In the genomic region with DNA sequence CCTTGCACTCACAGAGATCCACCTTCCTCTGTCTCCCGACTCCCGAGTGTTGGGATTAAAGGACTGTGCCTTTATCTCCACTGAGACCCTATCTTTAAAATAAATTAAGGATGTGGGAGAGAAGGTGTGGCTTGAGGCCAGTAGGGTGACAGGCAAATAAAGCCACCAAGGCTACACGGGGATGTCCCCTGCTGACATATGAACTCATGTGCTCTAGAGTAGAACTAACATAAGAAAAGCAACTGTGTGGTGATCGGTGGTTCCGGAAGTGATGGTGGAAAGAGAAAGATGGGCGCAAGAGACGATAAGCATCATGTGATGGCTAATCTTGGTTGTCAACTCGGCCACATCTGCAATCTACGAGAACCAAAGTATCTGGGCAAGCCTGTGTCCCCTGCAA, we compare ENCODE assay signal across 9 mouse cellular contexts. TPM values are rescaled to one million over a fixed set of nuclear protein-coding genes. Genes with fewer than 3 reads are reported as not detected.
DNase-seq lines count a peak whose midpoint lies in the region; ATAC-seq and TF ChIP-seq lines count a peak whose summit lies in the region.
"Had no signal": no experiment of that assay in that cellular context is flagged by ENCODE, and none has a peak within 500 bp of the region (broad histone marks: within the 10 kb centered on the region; RNA-seq: fewer than 3 reads in every experiment).

No protein-coding gene starts in this region.

- peaks cover 31% of the 10 kb centered on the region; the same call in 1 of the 2 replicates for H3K36me3 ChIP-seq in kidney, postnatal 0 days (ENCODE audit: insufficient read depth, low read length)
- peaks cover 21% of the 10 kb centered on the region for H3K36me3 ChIP-seq in erythroblast, embryonic 14.5 days (ENCODE audit: control insufficient read depth)
- H3K36me3 ChIP-seq in limb, embryonic 10.5 days, result peaks cover 56% of the 10 kb centered on the region
- H3K36me3 ChIP-seq in neural tube, embryonic 14.5 days (ENCODE audit: control insufficient read depth, insufficient read depth, low read length), result no peaks in the 10 kb centered on the region; the same call in 1 of the 2 replicates

- 75% methylated on average over 9 of the region's 9 CpGs for WGBS in kidney, postnatal 0 days
- 78% methylated on average over 9 of the region's 9 CpGs for WGBS in limb, embryonic 10.5 days
- WGBS in neural tube, embryonic 14.5 days, result 78% methylated on average over 9 of the region's 9 CpGs

- H3K9ac ChIP-seq in kidney, postnatal 0 days (ENCODE audit: low read depth, low read length), result 0 out of 2 replicates have a peak overlapping the region, but pooled peaks have one; percentile 50
- no peak overlapping the region for H3K9ac ChIP-seq in neural tube, embryonic 14.5 days (replicated peaks; ENCODE audit: low read depth, low read length)

- 0 out of 2 replicates have a peak, but pooled peaks cover 3% of the 10 kb centered on the region for H3K4me1 ChIP-seq in kidney, postnatal 0 days (replicated peaks; ENCODE audit: insufficient read depth, low read length)
- peaks cover 11% of the 10 kb centered on the region for H3K4me1 ChIP-seq in erythroblast, embryonic 14.5 days (ENCODE audit: control insufficient read depth)
- peaks cover 10% of the 10 kb centered on the region for H3K4me1 ChIP-seq in limb, embryonic 10.5 days
- peaks cover 3% of the 10 kb centered on the region; the same call in 1 of the 2 replicates for H3K4me1 ChIP-seq in neural tube, embryonic 14.5 days (ENCODE audit: control insufficient read depth, insufficient read depth, low read length)

- no peak for ATAC-seq in kidney, postnatal 0 days (replicated peaks; ENCODE audit: low FRiP score, low read depth)
- no peak for ATAC-seq in neural tube, embryonic 14.5 days (ENCODE audit: low read depth)

- H3K9me3 ChIP-seq in kidney, postnatal 0 days (replicated peaks; ENCODE audit: low read length), result no peaks in the 10 kb centered on the region
- no peaks in the 10 kb centered on the region for H3K9me3 ChIP-seq in erythroblast, embryonic 14.5 days (ENCODE audit: control insufficient read depth, low read length)
- H3K9me3 ChIP-seq in limb, embryonic 10.5 days (replicated peaks), result no peaks in the 10 kb centered on the region
- H3K9me3 ChIP-seq in neural tube, embryonic 14.5 days (ENCODE audit: control insufficient read depth, low read length), result no peaks in the 10 kb centered on the region

- no peaks in the 10 kb centered on the region for H3K27me3 ChIP-seq in kidney, postnatal 0 days (ENCODE audit: insufficient read depth, low read length)
- no peaks in the 10 kb centered on the region for H3K27me3 ChIP-seq in erythroblast, embryonic 14.5 days (ENCODE audit: control insufficient read depth)
- no peaks in the 10 kb centered on the region for H3K27me3 ChIP-seq in limb, embryonic 10.5 days (ENCODE audit: low read depth, poor library complexity, severe bottlenecking)
- H3K27me3 ChIP-seq in neural tube, embryonic 14.5 days (ENCODE audit: control insufficient read depth, insufficient read depth, low read length), result no peaks in the 10 kb centered on the region
- H3K27me3 ChIP-seq: Patski had no signal

- no peak for TF ChIP-seq CTCF in kidney, postnatal 0 days (IDR thresholded peaks at IDR 0.05; ENCODE audit: low read depth)

- no peak overlapping the region for H3K27ac ChIP-seq in kidney, postnatal 0 days
- no peak overlapping the region for H3K27ac ChIP-seq in limb, embryonic 10.5 days
- peak overlapping the region; percentile 57; the same call in 1 of the 2 replicates for H3K27ac ChIP-seq in neural tube, embryonic 14.5 days (ENCODE audit: low read depth, low read length)

- H3K4me3 ChIP-seq in kidney, postnatal 0 days (replicated peaks; ENCODE audit: low read depth, low read length), result no peak overlapping the region
- H3K4me3 ChIP-seq in erythroblast, embryonic 14.5 days (replicated peaks), result peak overlapping the region; percentile 69
- H3K4me3 ChIP-seq in limb, embryonic 10.5 days, result peak overlapping the region; percentile 56; the same call in 1 of the 2 replicates
- H3K4me3 ChIP-seq in neural tube, embryonic 14.5 days (ENCODE audit: low read depth, low read length), result no peak overlapping the region

- no peak for DNase-seq in kidney, postnatal 0 days (ENCODE audit: low spot score)
- DNase-seq in kidney, adult 11 months, result no peak
- DNase-seq in limb, embryonic 10.5 days (ENCODE audit: low spot score), result no peak
- no peak for DNase-seq in kidney, postnatal 25 days
- no peak for DNase-seq in cerebellum, adult 11 months
- no peak for DNase-seq in urinary bladder, adult 2 months (ENCODE audit: low spot score)

- H3K4me2 ChIP-seq in kidney, postnatal 0 days (ENCODE audit: low read length), result peak overlapping the region; percentile 61; the same call in 1 of the 2 replicates
- H3K4me2 ChIP-seq in neural tube, embryonic 14.5 days (ENCODE audit: low read depth, low read length), result peak overlapping the region; percentile 59

RNA-seq across cellular contexts. Expression of a gene that starts 21.4 kb away (rescaled TPM):
- 64.5 and 70.3 TPM in 2 replicates for polyA plus RNA-seq in kidney, postnatal 0 days (2015; fragmentation: Nextera tagmentation; extraction: Ambion mirVana)
- polyA plus RNA-seq in erythroblast, embryonic 14.5 days (2012), result 0.04 and 0.07 TPM in 2 replicates
- 28.9 and 29.4 TPM in 2 replicates for polyA plus RNA-seq in limb, embryonic 10.5 days (2016; fragmentation: Nextera tagmentation; extraction: Ambion mirVana)
- polyA plus RNA-seq in neural tube, embryonic 14.5 days (2014; fragmentation: Nextera tagmentation; extraction: Ambion mirVana), result 15.0 and 22.9 TPM in 2 replicates
- 40.3 and 41.4 TPM in 2 replicates for polyA plus RNA-seq in urinary bladder, adult 2 months (2012; rRNA removed)

RNA-seq across cellular contexts. Expression of a gene that starts 29.3 kb away (rescaled TPM):
- polyA plus RNA-seq in kidney, postnatal 0 days (2015; fragmentation: Nextera tagmentation; extraction: Ambion mirVana), result 95.4 and 102 TPM in 2 replicates
- 0.53 and 0.61 TPM in 2 replicates for polyA plus RNA-seq in erythroblast, embryonic 14.5 days (2012)
- 83.6 and 100 TPM in 2 replicates for polyA plus RNA-seq in limb, embryonic 10.5 days (2016; fragmentation: Nextera tagmentation; extraction: Ambion mirVana)
- 5.4 and 9.7 TPM in 2 replicates for polyA plus RNA-seq in neural tube, embryonic 14.5 days (2014; fragmentation: Nextera tagmentation; extraction: Ambion mirVana)
- polyA plus RNA-seq in urinary bladder, adult 2 months (2012; rRNA removed), result 51.0 and 56.9 TPM in 2 replicates

Comparison
In these comparisons a context has a peak if more than half of its experiments do, and no peak if none do; other contexts are left out.
1. H3K4me3 ChIP-seq: peak in erythroblast, embryonic 14.5 days (single experiment) and limb, embryonic 10.5 days (single experiment); none in kidney, postnatal 0 days (single experiment) and neural tube, embryonic 14.5 days (single experiment).
2. RNA of a gene that starts 21.4 kb away (polyA plus RNA-seq): 64.5 to 70.3 TPM in kidney, postnatal 0 days, 40.3 to 41.4 TPM in urinary bladder, adult 2 months, 28.9 to 29.4 TPM in limb, embryonic 10.5 days and 15.0 to 22.9 TPM in neural tube, embryonic 14.5 days; 0.04 to 0.07 TPM in erythroblast, embryonic 14.5 days; every median in the first group is over 10 times any median in the second.